Comparison of ENCODE assay signal across 24 mouse cellular contexts in the genomic region with DNA sequence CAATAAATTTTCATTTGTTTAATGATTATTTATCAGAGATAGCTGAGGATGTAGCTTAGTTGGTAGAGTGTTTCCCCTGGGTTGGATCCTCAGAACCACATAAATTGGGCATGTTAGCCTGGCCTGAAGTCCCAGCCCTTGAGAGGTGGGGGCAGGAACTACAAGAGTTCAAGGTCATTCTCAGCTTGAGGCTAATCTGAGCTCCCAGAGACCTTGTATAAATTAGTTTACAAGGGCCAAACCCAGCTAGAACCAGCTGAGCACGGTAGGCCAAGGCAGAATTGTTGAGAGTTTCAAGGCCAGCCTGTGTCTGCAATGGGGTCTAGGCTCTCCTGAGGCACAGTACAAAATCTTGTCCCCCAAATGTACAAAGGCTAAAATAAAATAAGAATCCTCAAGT. TPM values are rescaled to one million over a fixed set of nuclear protein-coding genes. Genes with fewer than 3 reads are reported as not detected.
DNase-seq lines count a peak whose midpoint lies in the region; ATAC-seq and TF ChIP-seq lines count a peak whose summit lies in the region.
"Had no signal": no experiment of that assay in that cellular context is flagged by ENCODE, and none has a peak within 500 bp of the region (broad histone marks: within the 10 kb centered on the region; RNA-seq: fewer than 3 reads in every experiment).

No protein-coding gene starts in this region.

- H3K27me3 ChIP-seq in heart, embryonic 16.5 days (ENCODE audit: control insufficient read depth, insufficient read depth, low read length), result no peaks in the 10 kb centered on the region
- no peaks in the 10 kb centered on the region for H3K27me3 ChIP-seq in liver, postnatal 0 days (ENCODE audit: insufficient read depth, low read length)
- H3K27me3 ChIP-seq: hindbrain, embryonic 12.5 days; megakaryocyte, embryonic 14.5 days had no signal

- H3K27ac ChIP-seq in heart, embryonic 16.5 days (ENCODE audit: low read length), result no peak overlapping the region
- H3K27ac ChIP-seq in liver, postnatal 0 days (ENCODE audit: low read depth), result no peak overlapping the region
- no peak overlapping the region for H3K27ac ChIP-seq in bone marrow, adult 2 months (ENCODE audit: control insufficient read depth, insufficient read depth, low read depth, low read length, poor library complexity)
- H3K27ac ChIP-seq: embryonic facial prominence, embryonic 15.5 days; gastrocnemius, adult 2 months; heart, embryonic 10.5 days; hindbrain, embryonic 12.5 days; limb, embryonic 13.5 days; liver, embryonic 13.5 days; midbrain, embryonic 13.5 days; stomach, postnatal 0 days had no signal

- peaks cover 2% of the 10 kb centered on the region; the same call in 1 of the 2 replicates for H3K4me1 ChIP-seq in heart, embryonic 16.5 days (ENCODE audit: control insufficient read depth, insufficient read depth, low read length)
- H3K4me1 ChIP-seq in liver, postnatal 0 days (ENCODE audit: insufficient read depth), result no peaks in the 10 kb centered on the region
- no peaks in the 10 kb centered on the region; the same call in 1 of the 2 replicates for H3K4me1 ChIP-seq in bone marrow, adult 2 months (ENCODE audit: control insufficient read depth, insufficient read depth, low read length)
- H3K4me1 ChIP-seq: hindbrain, embryonic 12.5 days; limb, embryonic 13.5 days had no signal

- DNase-seq in heart, adult 8-10 months (ENCODE audit: low spot score), result no peak
- DNase-seq in liver, postnatal 0 days, result no peak
- DNase-seq in liver, result no peak
- DNase-seq in adrenal gland, adult 8-10 months, result no peak
- no peak for DNase-seq in lung, postnatal 25 days (ENCODE audit: low spot score)
- DNase-seq: adrenal gland, adult 2 months; cerebellum, adult 2 months; gastrocnemius, adult 2 months; liver, embryonic 13.5 days; lung, embryonic 14.5 days; lung, postnatal 36 days; right cerebral cortex, postnatal 14 days; thymus, adult 2 months had no signal

- WGBS in heart, embryonic 16.5 days, result 38% methylated on average over 1 of the region's 1 CpGs
- 52% methylated on average over 1 of the region's 1 CpGs for WGBS in liver, postnatal 0 days (ENCODE audit: insufficient replicate concordance)
- WGBS in bone marrow, adult 2 months, result 55% methylated on average over 1 of the region's 1 CpGs

- no peak overlapping the region for H3K4me3 ChIP-seq in heart, embryonic 16.5 days (ENCODE audit: low read length)
- H3K4me3 ChIP-seq in liver, postnatal 0 days (ENCODE audit: low read depth, low read length), result no peak overlapping the region
- peak overlapping the region; percentile 27 for H3K4me3 ChIP-seq in bone marrow, adult 2 months (replicated peaks; ENCODE audit: control insufficient read depth, low read depth, low read length)
- H3K4me3 ChIP-seq: embryonic facial prominence, embryonic 15.5 days; gastrocnemius, adult 2 months; hindbrain, embryonic 12.5 days; limb, embryonic 13.5 days had no signal

- H3K4me2 ChIP-seq in heart, embryonic 16.5 days (ENCODE audit: low read depth, low read length), result peak overlapping the region; percentile 42; the same call in 1 of the 2 replicates
- peak overlapping the region; percentile 47 for H3K4me2 ChIP-seq in liver, postnatal 0 days (ENCODE audit: low read depth, low read length)
- H3K4me2 ChIP-seq: embryonic facial prominence, embryonic 15.5 days; limb, embryonic 13.5 days had no signal

- H3K36me3 ChIP-seq in heart, embryonic 16.5 days (ENCODE audit: control insufficient read depth, insufficient read depth), result no peaks in the 10 kb centered on the region
- no peaks in the 10 kb centered on the region for H3K36me3 ChIP-seq in liver, postnatal 0 days (replicated peaks; ENCODE audit: insufficient read depth, low read length)
- H3K36me3 ChIP-seq: embryonic facial prominence, embryonic 15.5 days; heart, embryonic 10.5 days; hindbrain, embryonic 12.5 days; limb, embryonic 13.5 days; liver, embryonic 13.5 days; midbrain, embryonic 13.5 days had no signal

- TF ChIP-seq POLR2A in bone marrow, adult 2 months (IDR thresholded peaks at IDR 0.05; ENCODE audit: borderline replicate concordance, control insufficient read depth, low read depth, low read length), result no peak

- no peak overlapping the region for H3K9ac ChIP-seq in heart, embryonic 16.5 days (ENCODE audit: low read length)
- H3K9ac ChIP-seq in liver, postnatal 0 days (replicated peaks), result 0 out of 2 replicates have a peak overlapping the region, but pooled peaks have one; percentile 21
- H3K9ac ChIP-seq: embryonic facial prominence, embryonic 15.5 days; hindbrain, embryonic 12.5 days; limb, embryonic 13.5 days; liver, embryonic 13.5 days; lung, embryonic 14.5 days; midbrain, embryonic 13.5 days had no signal

- no peaks in the 10 kb centered on the region for H3K9me3 ChIP-seq in heart, embryonic 16.5 days (replicated peaks; ENCODE audit: control insufficient read depth, low read length)
- H3K9me3 ChIP-seq in liver, postnatal 0 days (ENCODE audit: low read length), result no peaks in the 10 kb centered on the region
- H3K9me3 ChIP-seq: embryonic facial prominence, embryonic 15.5 days; heart, embryonic 10.5 days; hindbrain, embryonic 12.5 days; limb, embryonic 13.5 days; liver, embryonic 13.5 days; megakaryocyte, embryonic 14.5 days; midbrain, embryonic 13.5 days had no signal

- ATAC-seq in heart, embryonic 16.5 days (replicated peaks; ENCODE audit: extremely low read depth, insufficient read depth, low FRiP score), result no peak
- no peak for ATAC-seq in liver, postnatal 0 days
- ATAC-seq: forebrain, embryonic 14.5 days; intestine, postnatal 0 days; midbrain, embryonic 13.5 days had no signal

- TF ChIP-seq EP300 in liver, postnatal 0 days (IDR thresholded peaks at IDR 0.05; ENCODE audit: low read depth), result no peak

- no peak for TF ChIP-seq CTCF in liver, postnatal 0 days (IDR thresholded peaks at IDR 0.05; ENCODE audit: low read depth)
- no peak for TF ChIP-seq CTCF in bone marrow, adult 2 months (IDR thresholded peaks at IDR 0.05; ENCODE audit: control insufficient read depth, insufficient read depth, low read length)

RNA-seq across cellular contexts. Expression of a gene that starts 1.5 kb away (rescaled TPM):
- polyA plus RNA-seq in heart, embryonic 16.5 days (2015; fragmentation: Nextera tagmentation; extraction: Ambion mirVana), result 18.0 and 21.1 TPM in 2 replicates
- 10 to 100 TPM; 19.5 to 37.3 (median 27.3) TPM for total RNA-seq in heart, adult 8-10 months (2022)
- 5.1 and 5.2 TPM in 2 replicates for polyA plus RNA-seq in liver, postnatal 0 days (2015; fragmentation: Nextera tagmentation; extraction: Ambion mirVana)
- polyA plus RNA-seq in bone marrow, adult 2 months (2011; ENCODE audit: insufficient read depth, insufficient read length, low replicate concordance, missing spikeins), result 5.8 and 17.3 TPM in 2 replicates
- total RNA-seq in adrenal gland, adult 8-10 months (2022), result 1 to 10 TPM; 2.8 to 7.5 (median 3.5) TPM

RNA-seq across cellular contexts. Expression of a gene that starts 19.5 kb away (rescaled TPM):
- 2.2 and 3.2 TPM in 2 replicates for polyA plus RNA-seq in heart, embryonic 16.5 days (2015; fragmentation: Nextera tagmentation; extraction: Ambion mirVana)
- total RNA-seq in heart, adult 8-10 months (2022), result 1 to 10 TPM; 4.7 to 8.1 (median 6.3) TPM
- polyA plus RNA-seq in liver, postnatal 0 days (2015; fragmentation: Nextera tagmentation; extraction: Ambion mirVana), result 5.9 and 6.2 TPM in 2 replicates
- polyA plus RNA-seq in bone marrow, adult 2 months (2011; ENCODE audit: insufficient read depth, insufficient read length, low replicate concordance, missing spikeins), result 7.0 and 8.2 TPM in 2 replicates
- total RNA-seq in adrenal gland, adult 8-10 months (2022), result 10 to 100 TPM; 11.9 to 13.4 (median 12.8) TPM
